Mouse (Mus musculus): ENCODE measurements around the gene Rgs8. TPM values are rescaled to one million over a fixed set of nuclear protein-coding genes. Genes with fewer than 3 reads are reported as not detected.

The Rgs8 gene
- total RNA-seq, 1 experiment, result 0.31 TPM

DNA sequence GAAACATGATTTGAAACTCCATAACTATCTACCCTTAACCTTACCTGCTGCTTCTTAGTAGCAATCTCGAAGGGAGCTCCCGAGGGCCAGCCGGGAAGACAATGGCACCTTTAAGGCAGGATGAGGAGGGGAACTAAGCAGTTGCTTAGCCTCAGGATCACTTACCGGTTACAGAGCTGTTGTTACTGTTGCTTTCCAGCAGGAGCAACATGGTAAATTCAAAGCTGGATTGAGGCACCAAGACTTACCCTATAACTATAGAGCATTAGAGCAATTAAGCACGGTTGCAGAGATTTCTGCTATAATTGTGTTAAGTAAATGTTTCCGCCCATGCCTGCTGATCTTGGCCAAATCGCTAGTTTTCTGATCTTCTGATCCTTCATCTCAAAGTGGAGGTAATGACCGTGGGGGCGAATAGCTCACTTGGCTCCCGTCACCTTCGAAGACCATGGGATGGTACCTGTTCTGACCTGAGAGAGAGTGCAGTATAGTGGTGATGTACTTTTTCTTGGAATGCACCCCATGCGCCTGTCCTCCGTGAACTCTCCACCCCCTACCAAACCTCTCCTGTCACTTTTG lies 86.7 kb downstream of the Rgs8 start:
- Histone ChIP-seq H3K4me3 (ENCODE audit: insufficient read depth in 1 of 2, low read depth in 1 of 2, low read length in 2 of 2, poor library complexity in 1 of 2, severe bottlenecking in 1 of 2) (peak overlapping the region; percentile 66 to 69; a peak in 3 of 4 replicates), H3K9ac (ENCODE audit: insufficient read depth, low read depth, low read length, poor library complexity, severe bottlenecking) (no peak overlapping the region), H3K9me3 (ENCODE audit: control insufficient read depth, insufficient read depth, low read depth, low read length) (no peaks in the 10 kb centered on the region), H3K36me3 (ENCODE audit: control insufficient read depth, insufficient read depth, low read length, poor library complexity, severe bottlenecking) (peaks cover 10% of the 10 kb centered on the region; the same call in 1 of the 2 replicates), H3K27ac (ENCODE audit: insufficient read depth, low read depth, low read length, poor library complexity, severe bottlenecking) (no peak overlapping the region), H3K4me1 (ENCODE audit: control insufficient read depth in 2 of 2, insufficient read depth in 2 of 2, low read length in 2 of 2, poor library complexity in 1 of 2) (peaks cover 0 to 5% of the 10 kb centered on the region in 2 experiments; a peak in 1 of 4 replicates)
- no peak for TF ChIP-seq MAFK (IDR thresholded peaks at IDR 0.05; ENCODE audit: insufficient read depth, low read depth, low read length)
- no peak for TF ChIP-seq ZC3H11A (IDR thresholded peaks at IDR 0.05; ENCODE audit: borderline replicate concordance, low read depth, low read length)
- TF ChIP-seq HCFC1 (IDR thresholded peaks at IDR 0.05; ENCODE audit: borderline replicate concordance, insufficient read depth, low read length), result no peak
- TF ChIP-seq ZNF384 (IDR thresholded peaks at IDR 0.05; ENCODE audit: low read depth, low read length), result no peak
- TF ChIP-seq CHD2 (IDR thresholded peaks at IDR 0.05; ENCODE audit: low read depth, low read length), result no peak
- in situ Hi-C loops (cut with MboI; ENCODE audit: low sequenced_read_pairs in 2 of 2, unreplicated experiment in 2 of 2), result no loop called here
- DNase-seq (ENCODE audit: low read depth, low spot score), result no peak

DNA sequence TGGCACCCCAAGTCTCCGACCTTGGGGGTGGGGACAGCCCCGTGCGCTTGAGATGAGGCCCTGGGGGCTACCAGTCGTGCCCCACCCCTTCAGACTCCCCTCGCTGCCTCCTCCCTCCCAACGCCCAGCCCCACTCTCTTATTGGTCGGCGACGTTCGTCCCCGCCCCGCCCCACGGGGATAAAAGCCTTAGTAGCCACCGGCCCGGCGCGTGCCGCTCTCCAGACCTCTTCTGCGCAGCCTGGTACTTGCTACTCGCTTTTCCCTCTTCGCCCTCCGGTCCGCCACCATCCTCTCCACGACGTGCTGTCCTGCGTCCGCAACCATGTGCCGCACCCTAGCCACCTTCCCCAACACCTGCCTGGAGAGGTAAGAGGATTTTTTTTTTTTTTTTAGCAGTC lies 87.3 kb downstream of the Rgs8 start, which contains the start of gene Rgs16:
TSS of gene Rgs16 (plus strand) at position 205 of the 400 bp plus-strand sequence.
- peak; percentile 70 for DNase-seq (ENCODE audit: low read depth, low spot score)
- H3K27ac ChIP-seq (ENCODE audit: insufficient read depth, low read depth, low read length, poor library complexity, severe bottlenecking), result no peak within 1 kb of the TSS
- peak within 1 kb of the TSS; percentile 56 for H3K9ac ChIP-seq (ENCODE audit: insufficient read depth, low read depth, low read length, poor library complexity, severe bottlenecking)
- no peaks in the 10 kb centered on the region for H3K9me3 ChIP-seq (ENCODE audit: control insufficient read depth, insufficient read depth, low read depth, low read length)
- H3K4me1 ChIP-seq (ENCODE audit: control insufficient read depth in 2 of 2, insufficient read depth in 2 of 2, low read length in 2 of 2, poor library complexity in 1 of 2), result peaks cover 0 to 5% of the 10 kb centered on the region in 2 experiments; a peak in 1 of 4 replicates
- H3K4me3 ChIP-seq (ENCODE audit: insufficient read depth in 1 of 2, low read depth in 1 of 2, low read length in 2 of 2, poor library complexity in 1 of 2, severe bottlenecking in 1 of 2), result peak within 1 kb of the TSS; percentile 66 to 69
- in situ Hi-C loops (cut with MboI; ENCODE audit: low sequenced_read_pairs in 2 of 2, unreplicated experiment in 2 of 2), result no loop called here
- peaks cover 10% of the 10 kb centered on the region; the same call in 1 of the 2 replicates for H3K36me3 ChIP-seq (ENCODE audit: control insufficient read depth, insufficient read depth, low read length, poor library complexity, severe bottlenecking)
- TF ChIP-seq ZNF384 (IDR thresholded peaks at IDR 0.05; ENCODE audit: low read depth, low read length), result peak; percentile 78
- no peak for TF ChIP-seq MAFK (IDR thresholded peaks at IDR 0.05; ENCODE audit: insufficient read depth, low read depth, low read length)

DNA sequence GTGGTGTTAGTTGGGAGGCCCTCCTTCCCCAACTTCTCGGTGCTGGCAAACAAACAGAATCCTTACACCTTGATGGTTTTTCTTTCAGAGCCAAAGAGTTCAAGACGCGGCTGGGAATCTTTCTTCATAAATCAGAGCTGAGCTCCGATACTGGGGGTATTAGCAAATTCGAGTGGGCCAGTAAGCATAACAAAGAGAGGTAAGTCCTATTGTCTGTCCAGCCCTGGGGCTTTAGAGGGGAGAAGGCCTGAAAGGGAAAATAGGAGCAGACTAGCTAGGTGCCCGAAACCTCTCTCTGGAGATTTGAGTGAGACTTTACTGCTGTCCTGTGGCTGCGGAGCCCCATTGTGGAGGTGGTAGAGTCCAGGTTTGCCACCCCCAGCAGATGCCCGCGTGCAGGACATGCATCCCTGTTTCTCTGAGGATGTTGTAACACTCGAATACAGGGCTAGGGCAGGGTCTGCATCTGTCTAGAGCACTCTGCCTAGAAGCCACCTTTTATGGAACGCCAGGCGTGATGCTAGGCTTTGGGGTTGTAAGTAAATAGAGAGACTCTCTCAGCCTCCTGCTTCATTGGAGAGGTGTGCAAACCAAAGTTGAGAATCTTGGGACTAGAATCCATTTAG lies 88.1 kb downstream of the Rgs8 start:
- DNase-seq (ENCODE audit: low read depth, low spot score), result no peak
- Histone ChIP-seq H3K9ac (ENCODE audit: insufficient read depth, low read depth, low read length, poor library complexity, severe bottlenecking) (no peak overlapping the region), H3K27ac (ENCODE audit: insufficient read depth, low read depth, low read length, poor library complexity, severe bottlenecking) (no peak overlapping the region), H3K4me1 (ENCODE audit: control insufficient read depth in 2 of 2, insufficient read depth in 2 of 2, low read length in 2 of 2, poor library complexity in 1 of 2) (peaks cover 0 to 5% of the 10 kb centered on the region in 2 experiments; a peak in 1 of 4 replicates), H3K9me3 (ENCODE audit: control insufficient read depth, insufficient read depth, low read depth, low read length) (no peaks in the 10 kb centered on the region), H3K4me3 (ENCODE audit: insufficient read depth in 1 of 2, low read depth in 1 of 2, low read length in 2 of 2, poor library complexity in 1 of 2, severe bottlenecking in 1 of 2) (peak overlapping the region; percentile 66 to 69), H3K36me3 (ENCODE audit: control insufficient read depth, insufficient read depth, low read length, poor library complexity, severe bottlenecking) (peaks cover 10% of the 10 kb centered on the region; the same call in 1 of the 2 replicates)
- in situ Hi-C loops (cut with MboI; ENCODE audit: low sequenced_read_pairs in 2 of 2, unreplicated experiment in 2 of 2), result no loop called here
- TF ChIP-seq CHD2 (IDR thresholded peaks at IDR 0.05; ENCODE audit: low read depth, low read length), result no peak
- TF ChIP-seq MAFK (IDR thresholded peaks at IDR 0.05; ENCODE audit: insufficient read depth, low read depth, low read length), result no peak
- TF ChIP-seq ZNF384 (IDR thresholded peaks at IDR 0.05; ENCODE audit: low read depth, low read length), result no peak
- no peak for TF ChIP-seq HCFC1 (IDR thresholded peaks at IDR 0.05; ENCODE audit: borderline replicate concordance, insufficient read depth, low read length)
- TF ChIP-seq ZC3H11A (IDR thresholded peaks at IDR 0.05; ENCODE audit: borderline replicate concordance, low read depth, low read length), result no peak

DNA sequence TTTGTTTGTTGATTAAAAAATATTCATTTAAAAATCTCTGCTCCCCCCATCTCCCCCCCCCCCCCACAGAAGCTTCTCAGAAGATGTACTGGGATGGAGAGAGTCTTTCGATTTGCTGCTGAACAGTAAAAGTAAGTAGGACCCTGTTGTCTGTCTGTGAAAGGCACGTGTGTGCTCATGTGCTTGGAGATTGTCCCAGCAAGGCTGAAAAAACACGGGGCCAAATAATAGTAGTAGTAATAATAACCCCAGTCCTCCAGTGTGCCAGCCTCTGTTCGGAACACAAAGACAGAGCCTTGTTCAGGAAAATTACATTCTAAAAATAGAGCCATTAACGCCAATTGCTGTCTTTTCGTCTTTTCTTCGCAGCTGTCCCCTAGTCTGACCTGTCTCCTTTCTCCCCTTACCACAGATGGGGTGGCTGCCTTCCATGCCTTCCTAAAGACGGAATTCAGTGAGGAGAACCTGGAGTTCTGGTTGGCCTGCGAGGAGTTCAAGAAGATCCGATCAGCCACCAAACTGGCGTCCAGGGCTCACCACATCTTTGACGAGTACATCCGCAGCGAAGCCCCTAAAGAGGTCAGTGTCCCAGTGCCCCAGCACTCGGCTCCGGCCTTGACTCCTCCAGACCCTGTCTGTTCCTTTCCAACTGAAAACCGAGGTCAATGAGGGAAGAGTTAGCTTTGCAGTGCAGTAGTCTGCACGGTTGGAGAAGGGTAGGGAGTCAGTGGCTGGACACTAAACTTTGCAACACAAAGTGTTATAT lies 88.9 kb downstream of the Rgs8 start:
- TF ChIP-seq ZC3H11A (IDR thresholded peaks at IDR 0.05; ENCODE audit: borderline replicate concordance, low read depth, low read length), result no peak
- no peak for TF ChIP-seq CHD2 (IDR thresholded peaks at IDR 0.05; ENCODE audit: low read depth, low read length)
- TF ChIP-seq ZNF384 (IDR thresholded peaks at IDR 0.05; ENCODE audit: low read depth, low read length), result no peak
- no peak for TF ChIP-seq MAFK (IDR thresholded peaks at IDR 0.05; ENCODE audit: insufficient read depth, low read depth, low read length)
- no peak for TF ChIP-seq HCFC1 (IDR thresholded peaks at IDR 0.05; ENCODE audit: borderline replicate concordance, insufficient read depth, low read length)
- Histone ChIP-seq H3K4me3 (ENCODE audit: insufficient read depth in 1 of 2, low read depth in 1 of 2, low read length in 2 of 2, poor library complexity in 1 of 2, severe bottlenecking in 1 of 2) (no peak overlapping the region), H3K4me1 (ENCODE audit: control insufficient read depth in 2 of 2, insufficient read depth in 2 of 2, low read length in 2 of 2, poor library complexity in 1 of 2) (peaks cover 0 to 5% of the 10 kb centered on the region in 2 experiments; a peak in 1 of 4 replicates), H3K36me3 (ENCODE audit: control insufficient read depth, insufficient read depth, low read length, poor library complexity, severe bottlenecking) (peaks cover 10% of the 10 kb centered on the region; the same call in 1 of the 2 replicates), H3K9me3 (ENCODE audit: control insufficient read depth, insufficient read depth, low read depth, low read length) (no peaks in the 10 kb centered on the region), H3K9ac (ENCODE audit: insufficient read depth, low read depth, low read length, poor library complexity, severe bottlenecking) (no peak overlapping the region), H3K27ac (ENCODE audit: insufficient read depth, low read depth, low read length, poor library complexity, severe bottlenecking) (no peak overlapping the region; the same call in 1 of the 2 replicates)
- in situ Hi-C loops (cut with MboI; ENCODE audit: low sequenced_read_pairs in 2 of 2, unreplicated experiment in 2 of 2), result no loop called here
- DNase-seq (ENCODE audit: low read depth, low spot score), result no peak
